Mouse (Mus musculus) hindbrain, embryonic 10.5 days (tissue): ENCODE measurements around the gene Hspa12a. TPM values are rescaled to one million over a fixed set of nuclear protein-coding genes. Genes with fewer than 3 reads are reported as not detected.
A peak's percentile ranks its signal among the peaks of the same experiment; 100 is the strongest.

Source experiments
- DNase-seq: peaks from one replicate; pipeline ENCODE4 v3.0.0-alpha.2; 2017; ENCODE audit warnings: low spot score
- H3K27ac ChIP-seq: fragments of 300-500 bp; sonication (generic); 2 replicates; pipeline ENCODE4 v1.5.1; 2016; ENCODE audit warnings: mild to moderate bottlenecking, moderate library complexity
- H3K27me3 ChIP-seq: fragments of 300-500 bp; sonication (generic); 2 replicates; pipeline ENCODE4 v1.6.1; 2016; ENCODE audit warnings: mild to moderate bottlenecking; ENCODE audit not compliant: poor library complexity, insufficient read depth, severe bottlenecking
- H3K36me3 ChIP-seq: fragments of 300-500 bp; sonication (generic); 2 replicates; pipeline ENCODE4 v1.6.1; 2016; ENCODE audit warnings: mild to moderate bottlenecking, moderate library complexity
- H3K4me1 ChIP-seq: fragments of 300-500 bp; sonication (generic); replicated peaks from 2 replicates; pipeline ENCODE4 v1.6.1; 2016; ENCODE audit warnings: mild to moderate bottlenecking
- H3K4me3 ChIP-seq: fragments of 300-500 bp; sonication (generic); 2 replicates; pipeline ENCODE4 v1.5.1; 2016; ENCODE audit warnings: mild to moderate bottlenecking, moderate library complexity
- H3K9me3 ChIP-seq: fragments of 300-500 bp; sonication (generic); 2 replicates; pipeline ENCODE4 v1.6.1; 2016; ENCODE audit warnings: mild to moderate bottlenecking, moderate library complexity
- WGBS: fragments of 180-500 bp; shearing (Covaris S2); methylation state at CpG from one replicate; pipeline ENCODE4 v1.1.7; 2016; 5-methylcytosine and 5-hydroxymethylcytosine counted together
- polyA plus RNA-seq: library from polyadenylated mRNA; unstranded; fragments of >200 nt; fragmentation: Nextera tagmentation; extraction: Ambion mirVana; gene quantifications from 2 replicates; pipeline ENCODE4 v1.2.1, GENCODE M21; 2016

The Hspa12a gene
- polyA plus RNA-seq, 1 experiment from 2014 or later: 25.5 TPM

DNA sequence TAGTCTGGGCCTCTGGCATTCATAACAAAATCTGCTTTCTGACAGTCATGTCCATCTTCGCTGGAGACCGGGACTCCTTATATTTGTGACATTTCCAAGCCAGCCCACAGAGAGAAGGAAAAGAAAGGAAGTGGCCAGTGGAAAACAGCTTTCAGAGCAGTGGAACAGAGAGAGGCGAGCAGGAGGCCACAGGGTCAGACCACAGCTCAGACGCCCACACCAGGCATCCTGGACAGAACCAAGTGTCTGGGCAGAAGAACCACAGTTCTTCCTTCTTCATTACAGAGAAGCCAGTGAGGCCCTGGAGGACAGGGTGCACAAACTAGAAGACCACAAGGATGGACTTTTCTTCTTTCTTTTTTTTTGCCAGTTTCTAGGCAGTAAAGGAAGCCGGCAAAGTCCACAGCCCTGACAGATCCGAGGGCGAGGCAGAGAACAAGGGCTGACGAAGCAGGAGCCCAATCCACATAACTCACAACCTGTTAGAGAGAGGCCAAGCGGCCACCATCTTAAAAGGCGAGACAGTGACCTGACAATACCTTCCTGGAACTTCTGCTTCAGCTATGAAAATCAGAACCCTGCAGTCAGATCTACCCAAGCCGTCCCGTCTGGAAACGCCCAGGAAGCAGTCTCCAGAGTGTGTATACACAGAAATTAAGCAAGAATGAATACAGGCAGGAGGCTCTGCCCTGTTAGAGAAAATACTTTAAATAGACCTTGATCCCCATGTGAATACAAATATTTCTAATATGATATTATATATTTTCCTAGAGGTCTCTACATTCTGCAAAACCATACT, 93.9 kb downstream of the Hspa12a start:
- Histone ChIP-seq H3K4me3 (no peak overlapping the region), H3K9me3 (peaks cover 5% of the 10 kb centered on the region; the same call in 1 of the 2 replicates), H3K36me3 (peaks cover 10% of the 10 kb centered on the region; the same call in 1 of the 2 replicates), H3K4me1 (peaks cover 2% of the 10 kb centered on the region; the same call in 1 of the 2 replicates), H3K27me3 (no peaks in the 10 kb centered on the region), H3K27ac (no peak overlapping the region)
- DNase-seq: no peak
- whole genome bisulfite sequencing: 87% methylated on average over 13 of the region's 13 CpGs

DNA sequence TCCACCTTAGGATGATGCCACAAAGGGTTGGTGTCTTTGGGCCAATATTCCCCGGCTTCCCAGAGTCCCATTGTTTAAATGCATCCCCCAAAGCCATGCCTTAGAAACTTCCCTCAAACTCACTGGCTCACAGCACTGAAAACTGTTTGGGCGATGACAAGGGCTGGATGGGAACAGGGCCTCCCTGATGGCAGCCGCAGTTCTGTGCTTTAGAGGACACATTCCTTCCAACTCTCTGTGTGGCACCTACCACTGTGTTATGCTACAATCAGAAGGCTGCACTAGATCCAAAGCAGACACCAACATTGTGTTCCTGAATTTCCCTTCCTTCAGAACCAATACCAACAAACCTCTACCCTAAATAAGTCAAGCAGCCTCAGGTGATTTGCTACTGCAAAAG, 99.8 kb downstream of the Hspa12a start:
- no peak for DNase-seq
- Histone ChIP-seq H3K27ac (no peak overlapping the region; the same call in 1 of the 2 replicates), H3K9me3 (peaks cover 5% of the 10 kb centered on the region; the same call in 1 of the 2 replicates), H3K36me3 (peaks cover 10% of the 10 kb centered on the region; the same call in 1 of the 2 replicates), H3K27me3 (no peaks in the 10 kb centered on the region), H3K4me1 (peaks cover 31% of the 10 kb centered on the region), H3K4me3 (no peak overlapping the region)
- WGBS: 84% methylated on average over 3 of the region's 3 CpGs

GRCm38 (mm10) chr19:58840721-58841271, 102.7 kb downstream of the Hspa12a start:
- Histone ChIP-seq H3K4me1 (peaks cover 48% of the 10 kb centered on the region), H3K27ac (no peak overlapping the region), H3K27me3 (no peaks in the 10 kb centered on the region), H3K9me3 (peaks cover under 1% of the 10 kb centered on the region; the same call in 1 of the 2 replicates), H3K36me3 (peaks cover 6% of the 10 kb centered on the region; the same call in 1 of the 2 replicates), H3K4me3 (no peak overlapping the region)
- 83% methylated on average over 5 of the region's 5 CpGs for WGBS
- DNase-seq: no peak

- WGBS: 88% methylated on average over 4 of the region's 4 CpGs
- DNase-seq: no peak
- no peaks in the 10 kb centered on the region for H3K27me3 ChIP-seq
- peak overlapping the region; percentile 30 for H3K27ac ChIP-seq
- no peak overlapping the region for H3K4me3 ChIP-seq
- H3K36me3 ChIP-seq: no peaks in the 10 kb centered on the region
- H3K4me1 ChIP-seq: peaks cover 48% of the 10 kb centered on the region
- no peaks in the 10 kb centered on the region for H3K9me3 ChIP-seq
These were observed 103.6 kb downstream of the Hspa12a start for GRCm38 (mm10) chr19:58839806-58840205.

- no peak overlapping the region for H3K4me3 ChIP-seq
- peak overlapping the region; percentile 78; the same call in 1 of the 2 replicates for H3K27ac ChIP-seq
- no peaks in the 10 kb centered on the region for H3K36me3 ChIP-seq
- DNase-seq: no peak
- 67% methylated on average over 3 of the region's 3 CpGs for WGBS
- H3K27me3 ChIP-seq: no peaks in the 10 kb centered on the region
- H3K4me1 ChIP-seq: peaks cover 52% of the 10 kb centered on the region
- no peaks in the 10 kb centered on the region for H3K9me3 ChIP-seq
These were observed 104.1 kb downstream of the Hspa12a start for GRCm38 (mm10) chr19:58839345-58839744.

DNA sequence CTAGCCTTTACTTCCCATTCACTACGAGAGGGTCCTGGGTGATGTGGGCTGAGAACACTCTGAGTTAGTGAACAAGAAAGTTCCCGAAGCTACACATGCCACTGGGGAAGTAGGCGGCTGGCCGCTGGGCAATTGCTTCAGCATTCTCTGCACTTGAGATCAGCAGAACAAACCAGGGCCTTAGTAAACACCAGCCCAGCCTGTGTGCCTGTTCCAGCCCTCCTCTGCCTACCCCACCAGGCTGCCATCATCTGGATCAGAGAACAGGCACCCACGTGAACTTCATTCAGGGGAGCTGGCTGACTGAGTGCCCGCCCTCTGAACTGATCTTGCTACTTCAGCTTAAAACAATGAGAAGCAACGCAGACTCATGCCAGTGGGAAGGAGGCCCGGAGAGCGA, 104.7 kb downstream of the Hspa12a start:
- Histone ChIP-seq H3K27ac (peak overlapping the region; percentile 78), H3K4me1 (peaks cover 53% of the 10 kb centered on the region), H3K27me3 (no peaks in the 10 kb centered on the region), H3K9me3 (no peaks in the 10 kb centered on the region), H3K4me3 (no peak overlapping the region), H3K36me3 (no peaks in the 10 kb centered on the region)
- no peak for DNase-seq
- 78% methylated on average over 9 of the region's 9 CpGs for WGBS

DNA sequence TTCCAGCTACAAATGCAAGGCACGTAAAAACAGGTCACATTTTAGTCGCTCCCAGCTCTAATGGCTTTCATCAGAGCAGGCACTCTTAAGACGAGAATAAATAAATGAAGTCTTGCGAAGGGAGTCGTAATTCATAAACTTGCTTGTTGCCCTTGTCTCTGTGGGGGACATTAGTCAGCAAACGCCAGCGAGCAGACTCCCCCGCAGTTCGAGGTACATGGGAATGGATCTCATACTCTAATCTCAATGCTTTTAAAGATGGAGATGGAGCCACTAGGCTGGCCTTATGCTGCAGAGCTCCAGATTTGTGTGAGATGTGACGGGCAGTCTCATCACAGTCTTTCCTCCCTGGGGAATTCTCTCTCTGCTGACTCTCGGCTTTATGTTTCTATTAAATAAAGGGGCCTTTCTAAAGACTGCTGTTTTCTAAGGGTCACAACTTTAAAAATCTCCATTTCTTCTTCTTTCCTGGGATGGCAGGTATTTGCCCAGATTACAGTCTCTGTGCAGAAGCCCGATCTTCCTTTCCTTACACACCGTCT, 109.7 kb downstream of the Hspa12a start:
- 79% methylated on average over 13 of the region's 13 CpGs for WGBS
- Histone ChIP-seq H3K9me3 (no peaks in the 10 kb centered on the region), H3K4me3 (no peak overlapping the region), H3K4me1 (peaks cover 54% of the 10 kb centered on the region), H3K36me3 (no peaks in the 10 kb centered on the region), H3K27me3 (no peaks in the 10 kb centered on the region), H3K27ac (peak overlapping the region; percentile 64; the same call in 1 of the 2 replicates)
- no peak for DNase-seq

DNA sequence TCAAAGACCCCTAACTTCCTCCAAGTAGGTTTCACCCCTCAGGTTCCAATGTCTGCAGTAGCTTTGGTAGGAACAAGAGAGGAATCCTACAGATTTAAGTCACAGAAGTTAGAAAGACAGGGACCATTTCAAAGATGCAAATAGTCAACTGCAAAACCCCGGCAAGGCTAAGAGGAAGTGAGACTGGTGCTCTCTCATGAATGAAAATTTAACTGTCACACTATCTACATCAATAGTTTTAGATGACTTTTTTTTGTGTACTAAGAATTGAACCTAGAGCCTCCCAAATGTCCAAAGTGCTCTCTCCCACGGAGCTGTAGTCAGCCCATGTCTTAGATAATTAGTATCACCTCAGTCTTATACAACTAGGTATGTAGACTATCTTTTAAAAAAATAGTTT, 110.5 kb downstream of the Hspa12a start:
- Histone ChIP-seq H3K27ac (no peak overlapping the region), H3K4me3 (no peak overlapping the region), H3K4me1 (peaks cover 50% of the 10 kb centered on the region), H3K36me3 (no peaks in the 10 kb centered on the region), H3K27me3 (no peaks in the 10 kb centered on the region), H3K9me3 (no peaks in the 10 kb centered on the region)
- no peak for DNase-seq
- 81% methylated on average over 2 of the region's 2 CpGs for WGBS

DNA sequence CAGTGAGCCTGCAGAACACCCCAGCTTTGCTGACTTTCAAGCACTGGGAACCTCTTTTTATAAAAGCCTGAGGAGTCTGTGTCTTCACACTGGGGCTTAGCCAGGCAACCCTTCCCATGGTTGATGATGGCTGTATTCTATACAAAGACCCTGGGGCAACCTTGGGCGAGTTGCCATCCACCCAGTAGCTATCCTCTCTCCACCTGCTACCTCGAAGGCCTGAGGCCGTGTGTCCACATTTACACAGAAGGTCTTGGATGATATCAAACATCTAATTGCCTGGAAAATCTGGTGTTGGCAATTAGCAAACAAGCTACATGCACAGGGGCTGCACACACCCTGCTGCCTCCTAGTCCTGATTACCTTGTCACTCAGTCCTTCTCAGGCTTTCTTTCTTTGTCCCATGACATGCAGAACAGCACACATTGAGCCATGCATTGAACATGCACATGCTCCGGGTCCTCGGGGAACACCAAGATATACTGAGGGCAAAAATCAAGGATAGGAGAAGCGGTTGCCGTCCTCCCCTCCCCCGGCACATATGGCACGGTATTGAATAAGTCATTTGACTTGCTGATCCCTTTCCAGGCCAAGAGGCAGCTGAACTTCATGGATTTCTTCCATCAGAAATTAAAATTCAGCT, 112.1 kb downstream of the Hspa12a start:
- H3K4me1 ChIP-seq: peaks cover 50% of the 10 kb centered on the region
- H3K27ac ChIP-seq: peak overlapping the region; percentile 46
- H3K36me3 ChIP-seq: no peaks in the 10 kb centered on the region
- WGBS: 70% methylated on average over 9 of the region's 9 CpGs
- no peak overlapping the region for H3K4me3 ChIP-seq
- no peaks in the 10 kb centered on the region for H3K9me3 ChIP-seq
- no peaks in the 10 kb centered on the region; the same call in 1 of the 2 replicates for H3K27me3 ChIP-seq
- DNase-seq: peak; percentile 46

DNA sequence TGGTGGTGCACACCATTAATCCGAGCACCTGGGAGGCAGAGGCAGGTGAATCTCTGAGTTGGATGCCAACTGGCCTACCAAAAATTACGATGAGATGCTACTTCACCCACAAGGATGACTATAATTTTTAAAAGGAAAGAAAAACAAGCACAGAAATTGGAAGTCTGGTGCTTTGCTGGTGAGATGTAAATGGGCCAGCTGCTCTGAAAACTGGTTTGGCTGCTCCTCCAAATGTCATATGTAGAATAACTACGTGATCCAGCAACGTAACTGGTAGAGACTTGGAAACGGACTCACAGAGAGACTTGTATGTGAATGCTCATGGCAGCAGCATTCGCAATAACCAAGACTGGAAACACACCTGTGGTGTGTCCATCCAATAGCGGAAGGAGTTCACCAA, 113.3 kb downstream of the Hspa12a start:
- Histone ChIP-seq H3K27ac (no peak overlapping the region), H3K4me1 (peaks cover 53% of the 10 kb centered on the region), H3K9me3 (no peaks in the 10 kb centered on the region), H3K27me3 (no peaks in the 10 kb centered on the region; the same call in 1 of the 2 replicates), H3K36me3 (peaks cover 3% of the 10 kb centered on the region; the same call in 1 of the 2 replicates), H3K4me3 (no peak overlapping the region)
- WGBS: 94% methylated on average over 7 of the region's 7 CpGs
- DNase-seq: no peak

DNA sequence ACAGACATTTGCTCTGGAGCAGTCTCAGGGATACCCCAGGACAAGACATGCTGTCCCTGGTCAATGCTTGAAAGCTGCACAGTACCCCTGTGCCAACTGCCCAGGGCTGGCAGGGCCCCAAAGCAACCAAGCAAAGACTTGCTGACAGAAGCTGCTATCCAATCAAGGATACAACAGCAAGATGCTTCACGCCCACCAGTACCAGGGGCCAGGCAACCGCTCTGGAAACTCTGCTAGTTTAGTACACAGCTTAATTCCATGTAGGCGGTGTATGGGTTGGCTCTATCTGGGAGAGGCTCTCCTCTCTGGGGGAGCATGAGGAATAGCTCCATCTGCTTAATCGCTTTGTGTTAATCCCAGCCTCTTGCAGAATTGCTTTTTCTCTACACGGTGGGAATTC, 113.9 kb downstream of the Hspa12a start:
- no peak for DNase-seq
- peaks cover 9% of the 10 kb centered on the region; the same call in 1 of the 2 replicates for H3K36me3 ChIP-seq
- H3K27me3 ChIP-seq: no peaks in the 10 kb centered on the region; the same call in 1 of the 2 replicates
- 80% methylated on average over 5 of the region's 5 CpGs for WGBS
- H3K4me1 ChIP-seq: peaks cover 51% of the 10 kb centered on the region
- H3K27ac ChIP-seq: no peak overlapping the region; the same call in none of the 2 replicates
- H3K9me3 ChIP-seq: no peaks in the 10 kb centered on the region
- H3K4me3 ChIP-seq: no peak overlapping the region

- Histone ChIP-seq H3K27me3 (no peaks in the 10 kb centered on the region; the same call in 1 of the 2 replicates), H3K36me3 (peaks cover 11% of the 10 kb centered on the region; the same call in 1 of the 2 replicates), H3K27ac (no peak overlapping the region), H3K4me3 (no peak overlapping the region), H3K4me1 (peaks cover 52% of the 10 kb centered on the region), H3K9me3 (no peaks in the 10 kb centered on the region)
- DNase-seq: no peak
- 56% methylated on average over 7 of the region's 7 CpGs for WGBS
These were observed 115.8 kb downstream of the Hspa12a start for GRCm38 (mm10) chr19:58827656-58828055.
